Mouse (Mus musculus): ENCODE measurements around the gene Olfr105-ps.

Olfr105-ps gene

GRCm38 (mm10) chr17:37378733-37379132 is at the start of gene Olfr105-ps:
TSS of gene Olfr105-ps (plus strand) at chr17:37379033.
- DNase-seq (ENCODE audit: low spot score) = no peak

- DNase-seq (ENCODE audit: low spot score) = no peak
Observed at GRCm38 (mm10) chr17:37339598-37339997, 39.2 kb upstream of the Olfr105-ps start, which contains the start of gene Olfr103. TSS of gene Olfr103 (minus strand) at chr17:37339698.

GRCm38 (mm10) chr17:37359282-37359681 is 19.6 kb upstream of the Olfr105-ps start, which contains the start of gene Olfr104-ps:
TSS of gene Olfr104-ps (plus strand) at chr17:37359582.
- DNase-seq (ENCODE audit: low spot score) = no peak

GRCm38 (mm10) chr17:37390093-37390492 is 11.3 kb downstream of the Olfr105-ps start, which contains the start of gene Olfr106-ps:
TSS of gene Olfr106-ps (plus strand) at chr17:37390393.
- no peak for DNase-seq (ENCODE audit: low spot score)

GRCm38 (mm10) chr17:37398926-37399325 is 20.1 kb downstream of the Olfr105-ps start, which contains the start of gene Olfr107:
TSS of gene Olfr107 (plus strand) at chr17:37399226.
- DNase-seq (ENCODE audit: low spot score) = no peak

GRCm38 (mm10) chr17:37413380-37413779 is 34.5 kb downstream of the Olfr105-ps start:
- no peak for DNase-seq (ENCODE audit: low spot score)
